Mouse (Mus musculus): ENCODE measurements around the gene Jaml. TPM values are rescaled to one million over a fixed set of nuclear protein-coding genes. Genes with fewer than 3 reads are reported as not detected.
"Not testable (repeated sequence)": the region's sequence is repeated elsewhere in the genome, so short reads cannot be mapped to it uniquely, and the experiment has no call there.

Jaml gene
- under 1 TPM; 0.35 to 0.57 TPM for total RNA-seq (2021)
- long read RNA-seq, experiment 1, partial matches to known transcripts, result 1 of 2 reads
- long read RNA-seq, experiment 1, other reads (novel, unspliced or antisense), result 1 of 2 reads
- long read RNA-seq, experiment 2, result 0 reads

- no peak for DNase-seq (ENCODE audit: low spot score in 2 of 2)
- intact Hi-C loops (cut with DNase I), result no loop called here
These were observed at the start of gene Jaml for GRCm38 (mm10) chr9:45079011-45079410. Jaml (plus strand) TSS chr9:45079183.

GRCm38 (mm10) chr9:45030341-45030740 is 48.6 kb upstream of the Jaml start:
- no peak for DNase-seq (ENCODE audit: low spot score in 2 of 2)
- intact Hi-C loops (cut with DNase I), result no loop called here

- no peak for DNase-seq (ENCODE audit: low spot score in 2 of 2)
- intact Hi-C loops (cut with DNase I), result no loop called here
These were observed 46.7 kb upstream of the Jaml start for GRCm38 (mm10) chr9:45032261-45032660.

- intact Hi-C loops (cut with DNase I), result no loop called here
- DNase-seq (ENCODE audit: low spot score in 2 of 2), result no peak
These were observed 44.5 kb upstream of the Jaml start for GRCm38 (mm10) chr9:45034526-45034925.

GRCm38 (mm10) chr9:45037803-45038202 is 41.2 kb upstream of the Jaml start:
- DNase-seq (ENCODE audit: low spot score in 2 of 2); intact Hi-C loops (cut with DNase I): not testable (repeated sequence)

- intact Hi-C loops (cut with DNase I), result no loop called here
- DNase-seq (ENCODE audit: low spot score in 2 of 2), result no peak
These were observed 39.5 kb upstream of the Jaml start, which contains the start of gene Mpzl2 for GRCm38 (mm10) chr9:45039499-45039898. Mpzl2 (plus strand) TSS chr9:45039799.

GRCm38 (mm10) chr9:45040066-45040845 is 38.7 kb upstream of the Jaml start:
- DNase-seq (ENCODE audit: low spot score in 2 of 2), result no peak
- intact Hi-C loops (cut with DNase I), result no loop called here

- intact Hi-C loops (cut with DNase I), result no loop called here
- no peak for DNase-seq (ENCODE audit: low spot score in 2 of 2)
These were observed 37.7 kb upstream of the Jaml start for GRCm38 (mm10) chr9:45041131-45041838.

GRCm38 (mm10) chr9:45042056-45042720 is 36.8 kb upstream of the Jaml start:
- no peak for DNase-seq (ENCODE audit: low spot score in 2 of 2)
- intact Hi-C loops (cut with DNase I), result no loop called here

GRCm38 (mm10) chr9:45042947-45043346 is 36.0 kb upstream of the Jaml start:
- intact Hi-C loops (cut with DNase I), result no loop called here
- no peak for DNase-seq (ENCODE audit: low spot score in 2 of 2)

GRCm38 (mm10) chr9:45046973-45047372 is 32.0 kb upstream of the Jaml start:
- intact Hi-C loops (cut with DNase I), result no loop called here
- no peak for DNase-seq (ENCODE audit: low spot score in 2 of 2)

- DNase-seq (ENCODE audit: low spot score in 2 of 2), result peak; percentile 23 to 30
- intact Hi-C loops (cut with DNase I), result no loop called here
These were observed 30.5 kb upstream of the Jaml start for GRCm38 (mm10) chr9:45048511-45048910.

GRCm38 (mm10) chr9:45049731-45050130 is 29.3 kb upstream of the Jaml start:
- DNase-seq (ENCODE audit: low spot score in 2 of 2), result no peak
- intact Hi-C loops (cut with DNase I), result no loop called here

- intact Hi-C loops (cut with DNase I), result no loop called here
- no peak for DNase-seq (ENCODE audit: low spot score in 2 of 2)
These were observed 28.7 kb upstream of the Jaml start for GRCm38 (mm10) chr9:45050301-45050700.

GRCm38 (mm10) chr9:45055082-45055713 is 23.8 kb upstream of the Jaml start, which contains the start of gene Mpzl3:
Mpzl3 (plus strand) TSS chr9:45055186.
- intact Hi-C loops (cut with DNase I), result loop anchor here (5.0 kb wide), 2 partner anchors 62 to 88 kb away; partner anchors contain the start of genes Scn2b and Ube4a
- peak; percentile 86 to 91 for DNase-seq (ENCODE audit: low spot score in 2 of 2)

- intact Hi-C loops (cut with DNase I), result loop anchor here (5.0 kb wide), 2 partner anchors 59 to 91 kb away; partner anchors contain the start of genes Scn2b and Ube4a
- DNase-seq (ENCODE audit: low spot score in 2 of 2), result no peak
These were observed 20.6 kb upstream of the Jaml start for GRCm38 (mm10) chr9:45058304-45058940.

GRCm38 (mm10) chr9:45060151-45060550 is 18.8 kb upstream of the Jaml start:
- DNase-seq (ENCODE audit: low spot score in 2 of 2), result no peak
- intact Hi-C loops (cut with DNase I), result no loop called here

GRCm38 (mm10) chr9:45062677-45063076 is 16.3 kb upstream of the Jaml start:
- intact Hi-C loops (cut with DNase I), result no loop called here
- no peak for DNase-seq (ENCODE audit: low spot score in 2 of 2)

GRCm38 (mm10) chr9:45064421-45064820 is 14.6 kb upstream of the Jaml start:
- DNase-seq (ENCODE audit: low spot score in 2 of 2), result no peak
- intact Hi-C loops (cut with DNase I), result no loop called here
